Mouse (Mus musculus): Measurements from ENCODE around the gene Sh3bp4.

- TF ChIP-seq CTCF (IDR thresholded peaks at IDR 0.05; ENCODE audit: borderline replicate concordance, extremely low read depth, insufficient read depth, insufficient read length) (peak; percentile 67), POLR2A (IDR thresholded peaks at IDR 0.05; ENCODE audit: borderline replicate concordance, extremely low read depth, insufficient read depth, insufficient read length, poor library complexity, severe bottlenecking) (no peak)
Measured at GRCm38 (mm10) chr1:89191127-89191740, 121.0 kb downstream of the Sh3bp4 start.
